Mouse (Mus musculus) embryonic facial prominence, embryonic 11.5 days (tissue): Measurements from ENCODE around the gene Arhgef12. TPM values are rescaled to one million over a fixed set of nuclear protein-coding genes. Genes with fewer than 3 reads are reported as not detected.

Source experiments
- ATAC-seq: fragments of 200-750 bp; cut with Nextera tagmentation; replicated peaks from 2 replicates; pipeline ENCODE4 v1.8.0; 2017; ENCODE audit warnings: low read depth; ENCODE audit not compliant: insufficient number of reproducible peaks, low FRiP score, low TSS enrichment
- DNase-seq: peaks from one replicate; pipeline ENCODE4 v3.0.0-alpha.2; 2015; ENCODE audit warnings: low spot score
- H3K27ac ChIP-seq: fragments of 300-500 bp; sonication (generic); replicated peaks from 2 replicates; pipeline ENCODE4 v1.5.1; 2014; ENCODE audit warnings: mild to moderate bottlenecking, low read depth, low read length, control low read depth
- H3K27me3 ChIP-seq: fragments of 300-500 bp; sonication (generic); 2 replicates; pipeline ENCODE4 v1.6.1; 2014; ENCODE audit warnings: mild to moderate bottlenecking, low read length, moderate library complexity, mixed read lengths; ENCODE audit not compliant: control insufficient read depth, insufficient read depth
- H3K36me3 ChIP-seq: fragments of 300-500 bp; sonication (generic); replicated peaks from 2 replicates; pipeline ENCODE4 v1.6.1; 2014; ENCODE audit warnings: low read depth, mild to moderate bottlenecking, low read length, moderate library complexity, mixed read lengths; ENCODE audit not compliant: control insufficient read depth, insufficient read depth
- H3K4me1 ChIP-seq: fragments of 300-500 bp; sonication (generic); 2 replicates; pipeline ENCODE4 v1.6.1; 2014; ENCODE audit warnings: low read length, mixed read lengths; ENCODE audit not compliant: control insufficient read depth, insufficient read depth
- H3K4me2 ChIP-seq: fragments of 300-500 bp; sonication (generic); 2 replicates; pipeline ENCODE4 v1.6.1; 2014; ENCODE audit warnings: low read depth, mild to moderate bottlenecking, control low read depth, low read length, moderate library complexity
- H3K4me3 ChIP-seq: fragments of 300-500 bp; sonication (generic); 2 replicates; pipeline ENCODE4 v1.5.1; 2014; ENCODE audit warnings: low read depth, low read length, control low read depth
- H3K9ac ChIP-seq: fragments of 300-500 bp; sonication (generic); replicated peaks from 2 replicates; pipeline ENCODE4 v1.6.1; 2014; ENCODE audit warnings: mild to moderate bottlenecking, control low read depth, low read length
- H3K9me3 ChIP-seq: fragments of 300-500 bp; sonication (generic); replicated peaks from 2 replicates; pipeline ENCODE4 v1.6.1; 2016; ENCODE audit warnings: mild to moderate bottlenecking, low read length, inconsistent platforms, mixed read lengths; ENCODE audit not compliant: control insufficient read depth
- WGBS: fragments of 180-500 bp; shearing (Covaris S2); extraction: QIAGEN DNeasy Blood & Tissue Kit; methylation state at CpG from one replicate; pipeline ENCODE4 v1.1.7; 2014; 5-methylcytosine and 5-hydroxymethylcytosine counted together
- polyA plus RNA-seq: library from polyadenylated mRNA; unstranded; fragments of >200 nt; fragmentation: Nextera tagmentation; extraction: Ambion mirVana; gene quantifications from 2 replicates; pipeline ENCODE4 v1.2.1, GENCODE M21; 2014

Arhgef12 gene
- polyA plus RNA-seq = 8.2 and 10.5 TPM in 2 replicates

- no peaks in the 10 kb centered on the region for H3K36me3 ChIP-seq
- DNase-seq (peak; percentile 67), ATAC-seq (no peak)
These were observed at the start of gene Arhgef12 for GRCm38 (mm10) chr9:43107187-43107517. TSS of gene Arhgef12 (minus strand) at chr9:43107239.

GRCm38 (mm10) chr9:43155960-43156359 lies 48.9 kb upstream of the Arhgef12 start:
- no peak overlapping the region for H3K4me3 ChIP-seq
- H3K4me1 ChIP-seq = no peaks in the 10 kb centered on the region
- no peak overlapping the region for H3K27ac ChIP-seq
- H3K9me3 ChIP-seq = no peaks in the 10 kb centered on the region
- H3K27me3 ChIP-seq = no peaks in the 10 kb centered on the region
- ATAC-seq (no peak), DNase-seq (no peak)
- H3K36me3 ChIP-seq = no peaks in the 10 kb centered on the region
- no peak overlapping the region for H3K9ac ChIP-seq
- WGBS = 84% methylated on average over 6 of the region's 6 CpGs
- H3K4me2 ChIP-seq = no peak overlapping the region

More at GRCm38 (mm10) chr9:43107187-43107517, at the start of gene Arhgef12:
- Histone ChIP-seq H3K9ac (peak within 1 kb of the TSS; percentile 88), H3K4me2 (peak within 1 kb of the TSS; percentile 63), H3K9me3 (no peaks in the 10 kb centered on the region), H3K27me3 (no peaks in the 10 kb centered on the region), H3K4me3 (peak within 1 kb of the TSS; percentile 64), H3K27ac (peak within 1 kb of the TSS; percentile 77), H3K4me1 (no peaks in the 10 kb centered on the region; the same call in 1 of the 2 replicates)
- 34% methylated on average over 10 of the region's 10 CpGs for whole genome bisulfite sequencing

- Histone ChIP-seq H3K4me2 (no peak overlapping the region), H3K4me3 (no peak overlapping the region), H3K27me3 (no peaks in the 10 kb centered on the region), H3K36me3 (no peaks in the 10 kb centered on the region), H3K4me1 (no peaks in the 10 kb centered on the region), H3K27ac (no peak overlapping the region), H3K9me3 (no peaks in the 10 kb centered on the region), H3K9ac (no peak overlapping the region)
- DNase-seq = no peak
- no peak for ATAC-seq
- 80% methylated on average over 6 of the region's 6 CpGs for WGBS
These were observed 44.7 kb upstream of the Arhgef12 start for GRCm38 (mm10) chr9:43151779-43152178.

GRCm38 (mm10) chr9:43150957-43151356 lies 43.9 kb upstream of the Arhgef12 start:
- no peaks in the 10 kb centered on the region for H3K27me3 ChIP-seq
- no peaks in the 10 kb centered on the region for H3K9me3 ChIP-seq
- no peak overlapping the region for H3K4me3 ChIP-seq
- no peak overlapping the region for H3K27ac ChIP-seq
- no peak for ATAC-seq
- H3K9ac ChIP-seq = no peak overlapping the region
- DNase-seq = no peak
- 80% methylated on average over 9 of the region's 9 CpGs for WGBS
- no peak overlapping the region for H3K4me2 ChIP-seq
- H3K36me3 ChIP-seq = no peaks in the 10 kb centered on the region
- H3K4me1 ChIP-seq = no peaks in the 10 kb centered on the region

- no peaks in the 10 kb centered on the region for H3K36me3 ChIP-seq
- no peaks in the 10 kb centered on the region for H3K27me3 ChIP-seq
- H3K27ac ChIP-seq = no peak overlapping the region
- H3K4me1 ChIP-seq = no peaks in the 10 kb centered on the region
- no peaks in the 10 kb centered on the region for H3K9me3 ChIP-seq
- WGBS = 75% methylated on average over 10 of the region's 10 CpGs
- DNase-seq = no peak
- ATAC-seq = no peak
- H3K4me2 ChIP-seq = no peak overlapping the region
- H3K4me3 ChIP-seq = no peak overlapping the region
- no peak overlapping the region for H3K9ac ChIP-seq
These were observed 43.0 kb upstream of the Arhgef12 start for GRCm38 (mm10) chr9:43150075-43150474.

- H3K9ac ChIP-seq = no peak overlapping the region
- 78% methylated on average over 3 of the region's 3 CpGs for WGBS
- no peak overlapping the region for H3K27ac ChIP-seq
- H3K4me3 ChIP-seq = no peak overlapping the region
- no peaks in the 10 kb centered on the region for H3K36me3 ChIP-seq
- no peaks in the 10 kb centered on the region for H3K27me3 ChIP-seq
- ATAC-seq = no peak
- H3K4me2 ChIP-seq = no peak overlapping the region
- H3K4me1 ChIP-seq = no peaks in the 10 kb centered on the region
- no peak for DNase-seq
- no peaks in the 10 kb centered on the region for H3K9me3 ChIP-seq
These were observed 42.5 kb upstream of the Arhgef12 start for GRCm38 (mm10) chr9:43149498-43149897.

- Histone ChIP-seq H3K4me2 (no peak overlapping the region), H3K27me3 (no peaks in the 10 kb centered on the region), H3K4me1 (no peaks in the 10 kb centered on the region), H3K36me3 (no peaks in the 10 kb centered on the region), H3K9ac (no peak overlapping the region), H3K9me3 (no peaks in the 10 kb centered on the region), H3K4me3 (no peak overlapping the region), H3K27ac (no peak overlapping the region)
- WGBS = 86% methylated on average over 4 of the region's 4 CpGs
- ATAC-seq (no peak), DNase-seq (no peak)
These were observed 38.2 kb upstream of the Arhgef12 start for GRCm38 (mm10) chr9:43145196-43145595.

GRCm38 (mm10) chr9:43144206-43144810 lies 37.3 kb upstream of the Arhgef12 start:
- no peak overlapping the region for H3K4me2 ChIP-seq
- no peaks in the 10 kb centered on the region for H3K9me3 ChIP-seq
- ATAC-seq (no peak), DNase-seq (peak; percentile 27)
- H3K4me3 ChIP-seq = no peak overlapping the region
- H3K27me3 ChIP-seq = no peaks in the 10 kb centered on the region
- H3K36me3 ChIP-seq = no peaks in the 10 kb centered on the region
- no peaks in the 10 kb centered on the region for H3K4me1 ChIP-seq
- no peak overlapping the region for H3K9ac ChIP-seq
- no peak overlapping the region for H3K27ac ChIP-seq
- WGBS = 70% methylated on average over 12 of the region's 12 CpGs
